Mouse (Mus musculus): Measurements from ENCODE around the gene Wdr24. TPM values are rescaled to one million over a fixed set of nuclear protein-coding genes. Genes with fewer than 3 reads are reported as not detected.

Gene Wdr24
- polyA plus RNA-seq, 1 experiment from 2014 or later, result 30.7 TPM

GRCm38 (mm10) chr17:25829558-25830017, 6.2 kb downstream of the Wdr24 start:
- peaks cover 61% of the 10 kb centered on the region for H3K36me3 ChIP-seq
- peak overlapping the region; percentile 73 for H3K4me3 ChIP-seq
- H3K27ac ChIP-seq, result peak overlapping the region; percentile 95
- 37% methylated on average over 8 of the region's 8 CpGs for WGBS
- DNase-seq (ENCODE audit: low spot score), result peak; percentile 29
- H3K9me3 ChIP-seq, result no peaks in the 10 kb centered on the region
- peaks cover 90% of the 10 kb centered on the region for H3K4me1 ChIP-seq (replicated peaks)
- H3K27me3 ChIP-seq (ENCODE audit: insufficient read depth, poor library complexity, severe bottlenecking), result no peaks in the 10 kb centered on the region

DNA sequence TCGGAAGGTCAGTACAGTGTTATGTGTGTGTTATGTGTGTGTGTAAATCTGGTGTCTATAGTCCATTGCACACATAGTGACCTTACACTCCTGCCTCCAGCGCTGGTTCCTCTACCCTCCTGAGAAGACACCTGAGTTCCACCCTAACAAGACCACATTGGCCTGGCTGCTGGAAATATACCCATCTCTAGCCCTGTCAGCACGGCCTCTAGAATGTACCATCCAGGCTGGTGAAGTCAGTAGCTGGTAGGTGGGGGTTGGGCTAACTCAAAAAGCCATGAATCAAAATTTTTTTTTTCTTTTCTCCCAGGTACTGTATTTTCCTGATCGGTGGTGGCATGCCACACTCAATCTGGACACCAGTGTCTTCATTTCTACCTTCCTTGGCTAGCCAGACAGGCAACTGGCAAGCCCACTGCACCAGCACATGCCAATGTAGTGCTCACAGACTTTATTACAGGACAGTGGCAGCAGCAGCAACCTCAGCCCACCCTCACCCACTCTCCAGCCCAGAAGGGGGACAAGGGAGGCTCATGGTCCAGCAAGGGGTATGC, 6.8 kb downstream of the Wdr24 start:
- Histone ChIP-seq H3K27me3 (ENCODE audit: insufficient read depth, poor library complexity, severe bottlenecking) (no peaks in the 10 kb centered on the region), H3K27ac (0 out of 2 replicates have a peak overlapping the region, but pooled peaks have one; percentile 95), H3K4me1 (replicated peaks) (peaks cover 90% of the 10 kb centered on the region), H3K36me3 (peaks cover 66% of the 10 kb centered on the region), H3K9me3 (no peaks in the 10 kb centered on the region), H3K4me3 (peak overlapping the region; percentile 73)
- DNase-seq (ENCODE audit: low spot score), result no peak
- 90% methylated on average over 4 of the region's 4 CpGs for WGBS

- no peak for DNase-seq (ENCODE audit: low spot score)
- 91% methylated on average over 14 of the region's 14 CpGs for WGBS
- Histone ChIP-seq H3K27me3 (ENCODE audit: insufficient read depth, poor library complexity, severe bottlenecking) (no peaks in the 10 kb centered on the region), H3K36me3 (peaks cover 66% of the 10 kb centered on the region), H3K27ac (no peak overlapping the region), H3K4me1 (replicated peaks) (peaks cover 91% of the 10 kb centered on the region), H3K9me3 (no peaks in the 10 kb centered on the region), H3K4me3 (peak overlapping the region; percentile 73)
Observed at GRCm38 (mm10) chr17:25830806-25831431, 7.5 kb downstream of the Wdr24 start.

DNA sequence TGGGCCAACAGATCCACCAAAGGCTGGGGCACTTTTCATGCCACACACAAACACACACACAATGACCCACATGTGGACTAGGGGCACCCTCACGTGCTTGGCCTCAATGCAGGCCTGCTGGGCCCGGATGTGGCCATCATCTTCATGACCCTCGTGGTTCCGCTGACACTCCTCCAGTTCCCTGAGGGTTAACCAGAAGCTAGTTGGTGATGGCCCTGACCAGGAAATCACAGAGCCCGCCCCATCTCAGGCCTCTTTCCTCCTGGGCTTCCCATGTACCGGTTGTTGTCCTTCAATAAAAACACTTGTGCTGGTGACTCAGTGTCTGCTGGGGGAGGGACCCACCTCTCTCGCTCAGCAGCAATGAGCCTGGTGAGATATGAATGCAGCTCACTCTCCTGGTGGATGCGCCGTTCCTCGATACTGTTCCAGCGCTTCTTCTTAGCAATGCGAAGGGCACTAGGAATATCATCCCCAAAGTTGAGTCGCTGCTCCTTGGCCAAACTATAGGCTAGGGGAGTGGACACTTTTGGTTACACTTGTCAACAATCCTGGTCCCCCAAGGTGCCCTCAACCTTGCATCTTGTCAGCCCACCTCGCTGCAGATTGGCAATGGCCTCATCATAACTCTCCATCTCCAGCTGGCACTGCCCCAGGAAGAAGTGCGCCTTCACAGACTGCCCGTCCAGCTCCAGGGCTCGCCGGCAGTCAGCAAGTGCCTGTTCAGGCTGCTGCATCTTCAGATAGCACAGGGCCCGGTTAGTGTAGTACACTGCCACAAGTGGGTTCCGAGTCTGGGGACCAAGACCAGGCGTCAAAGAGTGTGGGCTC, 8.2 kb downstream of the Wdr24 start:
- H3K27me3 ChIP-seq (ENCODE audit: insufficient read depth, poor library complexity, severe bottlenecking), result no peaks in the 10 kb centered on the region
- H3K4me3 ChIP-seq, result peak overlapping the region; percentile 73
- H3K36me3 ChIP-seq, result peaks cover 62% of the 10 kb centered on the region
- no peak for DNase-seq (ENCODE audit: low spot score)
- 69% methylated on average over 21 of the region's 21 CpGs for WGBS
- H3K27ac ChIP-seq, result peak overlapping the region; percentile 97
- H3K4me1 ChIP-seq (replicated peaks), result peaks cover 91% of the 10 kb centered on the region
- no peaks in the 10 kb centered on the region for H3K9me3 ChIP-seq

DNA sequence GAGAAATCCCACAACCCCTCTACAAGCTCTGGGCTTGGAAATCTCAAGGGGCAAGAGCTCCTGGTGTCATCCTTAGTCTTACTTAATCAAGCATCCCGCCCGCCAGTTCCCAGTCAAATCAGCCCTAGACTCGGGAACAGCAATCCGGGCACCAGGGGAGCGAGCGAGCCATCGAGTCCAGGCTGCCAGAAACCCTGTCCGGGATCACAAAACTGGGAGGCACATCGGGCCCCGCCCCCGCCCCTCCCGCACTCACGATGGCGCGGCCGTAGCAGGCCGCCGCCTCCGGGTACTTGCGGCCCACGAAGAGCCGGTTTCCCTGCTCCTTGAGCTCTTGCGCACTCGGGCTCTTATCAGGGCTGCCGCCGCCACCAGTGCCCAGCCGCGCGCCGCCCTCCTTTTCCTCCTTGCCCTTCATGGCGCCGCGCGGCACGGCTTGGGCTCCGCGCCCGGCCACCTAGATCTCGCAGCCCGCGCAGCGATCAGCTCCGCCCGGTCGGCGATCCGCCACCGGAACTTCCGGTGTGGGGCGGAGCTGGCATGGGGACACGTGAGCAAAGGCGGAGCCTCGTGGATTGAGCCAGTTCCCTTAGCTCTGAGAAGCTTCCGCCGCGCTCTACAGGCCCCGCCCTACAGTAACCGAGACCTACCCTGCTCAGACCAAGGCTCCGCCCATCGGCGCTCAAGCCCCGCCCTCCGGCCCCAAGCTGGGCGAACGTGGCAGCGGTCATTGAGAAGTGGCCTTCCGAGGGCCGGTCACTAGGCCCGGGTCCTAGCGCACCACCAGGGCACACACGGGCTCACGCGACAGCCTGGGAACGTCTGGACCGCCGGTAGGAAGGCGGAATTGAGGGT, 9.2 kb downstream of the Wdr24 start:
- DNase-seq (ENCODE audit: low spot score), result peak; percentile 100
- WGBS, result under 1% methylated on average over 77 of the region's 77 CpGs
- Histone ChIP-seq H3K27ac (peak overlapping the region; percentile 97), H3K36me3 (peaks cover 52% of the 10 kb centered on the region), H3K9me3 (no peaks in the 10 kb centered on the region), H3K27me3 (ENCODE audit: insufficient read depth, poor library complexity, severe bottlenecking) (no peaks in the 10 kb centered on the region), H3K4me1 (replicated peaks) (peaks cover 91% of the 10 kb centered on the region), H3K4me3 (peak overlapping the region; percentile 73)

GRCm38 (mm10) chr17:25833291-25833663, 9.8 kb downstream of the Wdr24 start, which contains the start of gene Stub1:
Stub1 (minus strand) TSS chr17:25833404.
- peaks cover 91% of the 10 kb centered on the region for H3K4me1 ChIP-seq (replicated peaks)
- peaks cover 52% of the 10 kb centered on the region for H3K36me3 ChIP-seq
- peak within 1 kb of the TSS; percentile 97 for H3K27ac ChIP-seq
- under 1% methylated on average over 24 of the region's 24 CpGs for WGBS
- H3K4me3 ChIP-seq, result peak within 1 kb of the TSS; percentile 73
- DNase-seq (ENCODE audit: low spot score), result peak; percentile 94
- no peaks in the 10 kb centered on the region for H3K27me3 ChIP-seq (ENCODE audit: insufficient read depth, poor library complexity, severe bottlenecking)
- H3K9me3 ChIP-seq, result no peaks in the 10 kb centered on the region

GRCm38 (mm10) chr17:25833961-25834594, 10.7 kb downstream of the Wdr24 start:
- WGBS, result 62% methylated on average over 6 of the region's 6 CpGs
- peaks cover 60% of the 10 kb centered on the region for H3K36me3 ChIP-seq
- H3K27me3 ChIP-seq (ENCODE audit: insufficient read depth, poor library complexity, severe bottlenecking), result no peaks in the 10 kb centered on the region
- no peak for DNase-seq (ENCODE audit: low spot score)
- peaks cover 90% of the 10 kb centered on the region for H3K4me1 ChIP-seq (replicated peaks)
- no peaks in the 10 kb centered on the region for H3K9me3 ChIP-seq
- H3K27ac ChIP-seq, result peak overlapping the region; percentile 97
- H3K4me3 ChIP-seq, result peak overlapping the region; percentile 73

DNA sequence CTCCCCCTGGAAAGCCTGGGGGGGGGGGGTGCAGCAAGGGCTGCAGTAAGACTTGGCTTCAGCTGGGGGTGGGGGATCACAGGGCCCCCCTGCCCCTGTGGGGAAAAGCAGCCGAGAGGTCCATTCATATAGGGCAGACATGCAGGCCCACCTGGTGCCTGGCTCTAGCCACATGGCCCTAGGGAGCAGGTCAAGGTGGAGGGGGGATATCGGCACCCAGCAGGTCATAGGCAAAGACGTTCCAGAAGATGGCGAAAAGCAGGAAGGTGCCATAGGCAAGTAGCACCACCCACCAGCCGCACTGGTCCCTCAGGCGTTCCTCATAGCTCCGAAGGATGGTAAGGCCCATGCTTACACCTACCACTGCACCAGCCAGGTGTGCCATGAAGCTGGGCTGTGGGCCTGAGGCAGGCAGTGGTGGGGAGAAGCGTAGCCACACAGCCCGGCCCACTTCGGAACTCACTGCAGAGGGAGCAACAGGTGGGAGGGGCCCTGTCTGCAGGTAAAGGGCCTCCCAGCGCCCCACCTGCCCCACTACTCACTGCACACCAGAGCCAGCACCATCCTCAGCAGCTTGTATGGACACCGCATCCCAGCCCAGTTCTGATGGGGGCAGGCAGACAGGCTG, 11.3 kb downstream of the Wdr24 start:
- peaks cover 63% of the 10 kb centered on the region for H3K36me3 ChIP-seq
- H3K27me3 ChIP-seq (ENCODE audit: insufficient read depth, poor library complexity, severe bottlenecking), result no peaks in the 10 kb centered on the region
- H3K4me1 ChIP-seq (replicated peaks), result peaks cover 89% of the 10 kb centered on the region
- no peaks in the 10 kb centered on the region for H3K9me3 ChIP-seq
- no peak for DNase-seq (ENCODE audit: low spot score)
- 91% methylated on average over 12 of the region's 12 CpGs for whole genome bisulfite sequencing
- peak overlapping the region; percentile 73 for H3K4me3 ChIP-seq
- peak overlapping the region; percentile 97 for H3K27ac ChIP-seq

DNA sequence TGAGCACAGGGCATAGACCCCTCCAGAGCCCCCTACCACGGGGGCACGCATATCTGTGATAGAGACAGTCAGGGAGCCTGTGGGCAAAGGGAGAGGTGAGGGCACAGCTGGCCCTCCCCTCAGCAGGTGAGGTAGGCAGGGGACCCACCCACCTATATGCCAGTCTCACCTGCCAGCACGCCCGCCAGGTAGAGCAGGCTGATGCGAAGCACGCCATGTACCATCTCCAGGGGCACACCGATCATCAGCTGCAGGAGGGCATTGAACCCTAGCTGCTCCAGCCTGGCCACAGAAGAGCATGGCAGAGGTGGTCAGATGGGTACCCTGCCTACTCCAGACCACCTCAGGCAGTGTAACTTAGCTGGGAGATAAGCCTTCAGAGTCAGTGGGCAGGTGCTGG, 11.9 kb downstream of the Wdr24 start:
- 96% methylated on average over 7 of the region's 7 CpGs for whole genome bisulfite sequencing
- no peaks in the 10 kb centered on the region for H3K27me3 ChIP-seq (ENCODE audit: insufficient read depth, poor library complexity, severe bottlenecking)
- H3K4me1 ChIP-seq (replicated peaks), result peaks cover 83% of the 10 kb centered on the region
- no peak overlapping the region for H3K27ac ChIP-seq
- H3K9me3 ChIP-seq, result no peaks in the 10 kb centered on the region
- peak overlapping the region; percentile 73; the same call in 1 of the 2 replicates for H3K4me3 ChIP-seq
- H3K36me3 ChIP-seq, result peaks cover 63% of the 10 kb centered on the region
- DNase-seq (ENCODE audit: low spot score), result no peak

DNA sequence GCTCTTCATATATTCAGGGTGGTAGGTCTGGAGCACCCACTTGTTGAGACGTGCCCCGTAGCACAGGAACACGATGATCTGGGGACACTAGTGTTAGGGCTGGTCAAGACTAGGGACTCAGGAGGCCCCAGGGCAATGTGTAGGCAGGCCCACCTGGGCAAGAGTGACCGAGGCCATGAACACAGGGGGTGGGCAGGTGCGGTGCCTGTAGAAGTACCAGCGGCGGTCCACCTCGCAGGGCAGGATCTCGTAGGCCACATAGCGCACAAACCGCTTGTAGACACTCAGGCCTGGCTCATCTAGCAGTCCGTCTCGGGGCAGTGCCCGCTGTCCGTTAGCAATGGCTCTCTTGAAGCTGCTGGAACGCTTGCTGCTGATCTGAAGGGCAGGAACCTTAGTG, 12.4 kb downstream of the Wdr24 start:
- peaks cover 63% of the 10 kb centered on the region for H3K36me3 ChIP-seq
- peaks cover 78% of the 10 kb centered on the region for H3K4me1 ChIP-seq (replicated peaks)
- no peak for DNase-seq (ENCODE audit: low spot score)
- no peaks in the 10 kb centered on the region for H3K9me3 ChIP-seq
- H3K27ac ChIP-seq, result no peak overlapping the region
- peak overlapping the region; percentile 73 for H3K4me3 ChIP-seq
- 95% methylated on average over 16 of the region's 16 CpGs for WGBS
- H3K27me3 ChIP-seq (ENCODE audit: insufficient read depth, poor library complexity, severe bottlenecking), result no peaks in the 10 kb centered on the region

- Histone ChIP-seq H3K4me1 (replicated peaks) (peaks cover 71% of the 10 kb centered on the region), H3K27ac (peak overlapping the region; percentile 84), H3K4me3 (peak overlapping the region; percentile 52), H3K9me3 (no peaks in the 10 kb centered on the region), H3K27me3 (ENCODE audit: insufficient read depth, poor library complexity, severe bottlenecking) (no peaks in the 10 kb centered on the region), H3K36me3 (peaks cover 63% of the 10 kb centered on the region)
- DNase-seq (ENCODE audit: low spot score), result no peak
- 25% methylated on average over 23 of the region's 23 CpGs for WGBS
Observed at GRCm38 (mm10) chr17:25836397-25837075, 13.1 kb downstream of the Wdr24 start.

Measured in hindbrain, embryonic 10.5 days (tissue).